Mouse (Mus musculus) limb, embryonic 11.5 days (tissue): ENCODE measurements at regions not wholly inside any gene's neighbourhood (a gene's known extent, or its start where the extent isn't known, plus 50 kb on each side); places are given as distances from the start of the nearest gene placed in this dataset.
A peak's percentile ranks its signal among the peaks of the same experiment; 100 is the strongest.

Experiments used
- ATAC-seq: fragments of 200-750 bp; cut with Nextera tagmentation; 2 replicates; pipeline ENCODE4 v1.8.0; 2017; ENCODE audit warnings: low read depth; ENCODE audit not compliant: insufficient number of reproducible peaks, low FRiP score, low TSS enrichment
- DNase-seq: peaks from one replicate; pipeline ENCODE4 v3.0.0-alpha.2; 2015; ENCODE audit warnings: low spot score
- H3K27ac ChIP-seq: fragments of 300-500 bp; sonication (generic); replicated peaks from 2 replicates; pipeline ENCODE4 v1.5.1; 2014; ENCODE audit warnings: low read depth, mild to moderate bottlenecking, low read length
- H3K27me3 ChIP-seq: fragments of 300-500 bp; sonication (generic); 2 replicates; pipeline ENCODE4 v1.6.1; 2014; ENCODE audit warnings: mild to moderate bottlenecking, low read length, mixed read lengths; ENCODE audit not compliant: control insufficient read depth, insufficient read depth
- H3K36me3 ChIP-seq: fragments of 300-500 bp; sonication (generic); 2 replicates; pipeline ENCODE4 v1.6.1; 2014; ENCODE audit warnings: mild to moderate bottlenecking, low read length, moderate library complexity, mixed read lengths; ENCODE audit not compliant: control insufficient read depth, insufficient read depth
- H3K4me1 ChIP-seq: fragments of 300-500 bp; sonication (generic); 2 replicates; pipeline ENCODE4 v1.6.1; 2014; ENCODE audit warnings: low read length, mixed read lengths; ENCODE audit not compliant: control insufficient read depth, insufficient read depth
- H3K4me2 ChIP-seq: fragments of 300-500 bp; sonication (generic); 2 replicates; pipeline ENCODE4 v1.6.1; 2014; ENCODE audit warnings: low read depth, mild to moderate bottlenecking, moderate library complexity; ENCODE audit not compliant: severe bottlenecking
- H3K4me3 ChIP-seq: fragments of 300-500 bp; sonication (generic); 2 replicates; pipeline ENCODE4 v1.5.1; 2014; ENCODE audit warnings: low read depth, low read length
- H3K9ac ChIP-seq: fragments of 300-500 bp; sonication (generic); 2 replicates; pipeline ENCODE4 v1.6.1; 2014; ENCODE audit warnings: mild to moderate bottlenecking, low read length
- H3K9me3 ChIP-seq: fragments of 300-500 bp; sonication (generic); 2 replicates; pipeline ENCODE4 v1.6.1; 2016; ENCODE audit warnings: low read length; ENCODE audit not compliant: control insufficient read depth
- WGBS: fragments of 180-500 bp; shearing (Covaris S2); extraction: QIAGEN DNeasy Blood & Tissue Kit; methylation state at CpG from one replicate; pipeline ENCODE4 v1.1.7; 2014; 5-methylcytosine and 5-hydroxymethylcytosine counted together

GRCm38 (mm10) chr5:112634701-112635100 is 57.7 kb upstream of the Sez6l start:
- H3K4me3 ChIP-seq: no peak overlapping the region

DNA sequence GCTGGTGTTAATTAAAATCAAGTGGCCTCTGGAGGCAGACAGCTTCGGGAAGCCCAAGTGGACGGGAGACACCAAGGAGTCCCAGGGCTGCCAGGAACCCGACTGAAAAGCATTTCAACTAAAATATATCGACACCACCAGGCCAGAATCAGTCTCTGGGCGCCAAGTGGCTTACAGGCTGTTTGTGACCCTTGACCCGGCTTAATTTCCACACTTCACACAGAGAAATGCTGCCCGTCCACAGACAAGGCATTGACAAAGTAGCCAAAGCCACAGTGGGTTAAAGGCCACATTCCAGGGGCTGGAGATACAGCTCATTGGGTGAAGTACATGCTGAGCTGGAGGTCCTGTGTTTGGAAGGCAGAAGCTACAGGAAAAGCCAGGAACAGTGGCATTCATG is 54.8 kb upstream of the Sez6l start:
- no peak overlapping the region for H3K9ac ChIP-seq
- no peaks in the 10 kb centered on the region for H3K9me3 ChIP-seq
- H3K4me3 ChIP-seq: no peak overlapping the region
- no peak overlapping the region for H3K27ac ChIP-seq
- 0 out of 2 replicates have a peak, but pooled peaks cover 3% of the 10 kb centered on the region for H3K4me1 ChIP-seq
- no peaks in the 10 kb centered on the region for H3K27me3 ChIP-seq
- no peaks in the 10 kb centered on the region for H3K36me3 ChIP-seq
- no peak for ATAC-seq
- no peak overlapping the region for H3K4me2 ChIP-seq
- peak; percentile 28 for DNase-seq
- WGBS: 13% methylated on average over 7 of the region's 7 CpGs

More at GRCm38 (mm10) chr5:112634701-112635100, 57.7 kb upstream of the Sez6l start:
- no peaks in the 10 kb centered on the region for H3K9me3 ChIP-seq
- H3K27me3 ChIP-seq: no peaks in the 10 kb centered on the region
- no peak for DNase-seq
- no peak overlapping the region for H3K9ac ChIP-seq
- WGBS: 68% methylated on average over 3 of the region's 3 CpGs
- ATAC-seq: no peak
- H3K36me3 ChIP-seq: no peaks in the 10 kb centered on the region
- no peak overlapping the region for H3K27ac ChIP-seq
- no peak overlapping the region for H3K4me2 ChIP-seq
- 0 out of 2 replicates have a peak, but pooled peaks cover 3% of the 10 kb centered on the region for H3K4me1 ChIP-seq

DNA sequence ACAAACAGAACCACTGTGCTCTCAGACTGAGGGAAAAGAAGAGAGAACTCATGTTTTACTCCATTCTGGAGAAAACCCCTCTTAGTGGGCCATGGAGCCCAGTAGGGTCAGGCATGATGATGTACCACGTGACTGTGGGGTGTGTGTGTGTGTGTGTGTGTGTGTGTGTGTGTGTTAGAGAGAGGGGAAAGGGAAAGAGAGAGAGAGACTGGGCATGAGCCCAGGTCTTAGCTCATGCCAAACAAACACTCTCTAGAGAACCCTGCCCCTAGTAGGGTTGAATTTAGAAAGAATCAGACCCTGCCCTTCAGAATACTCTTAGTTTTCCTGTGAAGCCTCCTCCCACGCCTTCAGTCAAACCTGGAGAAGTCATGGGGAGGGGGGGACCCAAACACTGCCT is 52.7 kb upstream of the Sez6l start:
- ATAC-seq: no peak

GRCm38 (mm10) chr5:112628073-112628790 is 51.2 kb upstream of the Sez6l start:
- no peaks in the 10 kb centered on the region for H3K9me3 ChIP-seq
- ATAC-seq (no peak), DNase-seq (no peak)
- H3K4me1 ChIP-seq: 0 out of 2 replicates have a peak, but pooled peaks cover 3% of the 10 kb centered on the region
- H3K27me3 ChIP-seq: no peaks in the 10 kb centered on the region
- H3K4me2 ChIP-seq: no peak overlapping the region
- H3K9ac ChIP-seq: no peak overlapping the region
- H3K36me3 ChIP-seq: no peaks in the 10 kb centered on the region
- WGBS: 21% methylated on average over 18 of the region's 18 CpGs
- H3K27ac ChIP-seq: no peak overlapping the region
- H3K4me3 ChIP-seq: no peak overlapping the region

More for the DNA sequence above, 52.7 kb upstream of the Sez6l start:
- no peaks in the 10 kb centered on the region for H3K9me3 ChIP-seq
- no peak overlapping the region for H3K27ac ChIP-seq
- 60% methylated on average over 2 of the region's 2 CpGs for WGBS
- H3K4me1 ChIP-seq: 0 out of 2 replicates have a peak, but pooled peaks cover 3% of the 10 kb centered on the region
- DNase-seq: no peak
- no peak overlapping the region for H3K4me2 ChIP-seq
- no peaks in the 10 kb centered on the region for H3K36me3 ChIP-seq
- H3K27me3 ChIP-seq: no peaks in the 10 kb centered on the region
- H3K9ac ChIP-seq: no peak overlapping the region
- no peak overlapping the region for H3K4me3 ChIP-seq

DNA sequence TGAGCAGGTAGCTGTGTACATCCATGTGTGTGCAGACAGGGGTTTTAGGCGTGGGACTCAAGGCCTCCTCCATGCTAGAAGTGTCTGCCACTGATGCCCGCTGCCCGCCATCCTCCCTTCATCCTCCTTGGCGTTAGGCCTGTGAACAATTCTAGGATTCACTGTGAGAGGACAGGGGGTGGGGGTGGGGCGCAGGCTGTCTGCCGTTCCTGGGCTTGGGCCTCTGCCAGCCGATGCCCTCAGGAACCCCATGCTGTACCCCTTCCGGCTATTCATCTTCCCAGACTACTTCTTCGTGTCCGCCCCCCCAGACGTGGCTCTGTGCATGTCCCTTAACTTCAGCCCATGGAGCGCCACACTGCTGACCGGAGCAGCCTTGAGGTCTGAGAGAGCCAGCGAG is 50.3 kb upstream of the Sez6l start:
- Histone ChIP-seq H3K27me3 (no peaks in the 10 kb centered on the region), H3K36me3 (no peaks in the 10 kb centered on the region), H3K4me2 (no peak overlapping the region), H3K9me3 (no peaks in the 10 kb centered on the region), H3K27ac (no peak overlapping the region), H3K9ac (no peak overlapping the region), H3K4me1 (0 out of 2 replicates have a peak, but pooled peaks cover 3% of the 10 kb centered on the region), H3K4me3 (no peak overlapping the region)
- ATAC-seq (no peak), DNase-seq (no peak)
- WGBS: 57% methylated on average over 14 of the region's 14 CpGs
